Mouse (Mus musculus) fat pad, adult 2 months (tissue): ENCODE results near the gene Olfr311.

ENCODE experiments used
- DNase-seq: peaks from one replicate; pipeline ENCODE4 v3.0.0-alpha.2; 2011; ENCODE audit warnings: low read depth, low spot score; ENCODE audit errors: extremely low read depth

Gene Olfr311

GRCm38 (mm10) chr11:58867954-58868330 lies 28.9 kb downstream of the Olfr311 start:
- peak; percentile 63 for DNase-seq

DNA sequence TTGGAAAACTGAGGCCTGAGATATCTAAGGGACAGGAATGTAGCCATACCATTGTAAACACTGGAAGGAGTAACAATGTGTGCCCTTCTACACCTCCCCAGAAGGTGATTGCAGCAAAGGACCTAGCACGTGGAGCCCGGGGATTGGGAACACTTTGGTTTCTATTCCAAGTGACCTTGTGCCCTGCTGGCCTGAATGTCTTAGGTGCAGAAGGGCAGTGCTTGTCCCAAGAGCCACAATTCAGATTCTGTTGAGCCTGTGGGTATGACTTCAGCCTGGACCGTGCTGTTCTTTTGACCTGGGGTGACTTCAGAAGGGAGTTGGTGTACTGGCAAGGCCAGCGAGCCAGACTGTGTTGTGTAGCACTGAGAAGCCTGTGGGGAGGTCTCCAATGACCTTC lies 31.9 kb downstream of the Olfr311 start:
- no peak for DNase-seq

GRCm38 (mm10) chr11:58883756-58884155 lies 44.7 kb downstream of the Olfr311 start:
- DNase-seq: no peak

DNA sequence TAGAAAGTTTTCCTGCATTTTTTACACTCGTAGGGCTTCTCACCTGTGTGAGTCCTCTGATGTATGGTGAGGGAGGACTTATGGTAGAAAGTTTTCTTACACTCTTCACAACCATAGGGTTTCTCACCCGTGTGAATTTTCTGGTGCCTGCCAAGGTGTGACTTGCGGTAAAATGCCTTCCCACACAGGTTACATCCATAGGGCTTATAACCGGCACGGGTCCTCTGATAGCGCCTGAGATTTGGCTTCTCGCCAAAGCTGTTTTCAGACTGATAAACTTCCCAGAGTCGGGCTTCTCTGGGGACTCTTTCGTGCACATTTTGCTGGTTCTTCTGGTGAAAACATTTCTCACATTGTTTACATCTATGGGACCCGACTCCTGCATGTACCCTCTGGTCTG lies 51.5 kb downstream of the Olfr311 start:
- no peak for DNase-seq
